Mouse (Mus musculus) liver, adult 2 months (tissue): ENCODE data around the gene Bcas3. TPM values are rescaled to one million over a fixed set of nuclear protein-coding genes. Genes with fewer than 3 reads are reported as not detected.

Experiments
- DNase-seq: peaks from one replicate; pipeline ENCODE4 v3.0.0-alpha.2; 2011; ENCODE audit warnings: low read depth, low spot score; ENCODE audit errors: extremely low read depth
- H3K27ac ChIP-seq: fragments of 200-500 bp; replicated peaks from 2 replicates; pipeline ENCODE4 v1.5.1; 2012; ENCODE audit warnings: low read depth, mild to moderate bottlenecking, control low read depth, inconsistent platforms, low read length; ENCODE audit not compliant: insufficient read depth
- H3K27me3 ChIP-seq: fragments of 200-500 bp; 2 replicates; pipeline ENCODE4 v1.6.1; 2012; ENCODE audit warnings: mild to moderate bottlenecking, moderate library complexity, low read length, inconsistent platforms; ENCODE audit not compliant: control insufficient read depth, insufficient read depth
- H3K36me3 ChIP-seq: fragments of 200-500 bp; 2 replicates; pipeline ENCODE4 v1.6.1; 2012; ENCODE audit warnings: low read length, inconsistent platforms; ENCODE audit not compliant: control insufficient read depth, insufficient read depth
- H3K4me1 ChIP-seq: fragments of 200-500 bp; 2 replicates; pipeline ENCODE4 v1.6.1; 2011; ENCODE audit warnings: low read length; ENCODE audit not compliant: control insufficient read depth, insufficient read depth
- H3K4me3 ChIP-seq: fragments of 200-500 bp; 2 replicates; pipeline ENCODE4 v1.5.1; 2011; ENCODE audit warnings: low read depth, mild to moderate bottlenecking, control low read depth, low read length, moderate library complexity; ENCODE audit not compliant: insufficient read depth
- H3K79me2 ChIP-seq: fragments of 200-500 bp; 2 replicates; pipeline ENCODE4 v1.6.1; 2012; ENCODE audit warnings: inconsistent platforms, mild to moderate bottlenecking, low read length, moderate library complexity; ENCODE audit not compliant: control insufficient read depth, insufficient read depth
- H3K9ac ChIP-seq: fragments of 200-500 bp; 2 replicates; pipeline ENCODE4 v1.6.1; 2012; ENCODE audit warnings: low read depth, mild to moderate bottlenecking, control low read depth, inconsistent platforms, low read length
- CTCF ChIP-seq: fragments of 200-500 bp; IDR thresholded peaks from 2 replicates; pipeline ENCODE4 v1.5.1; 2011; ENCODE audit warnings: low read depth, low read length, control low read depth
- POLR2A ChIP-seq: fragments of 200-500 bp; IDR thresholded peaks from 2 replicates; pipeline ENCODE4 v1.6.1; 2011; ENCODE audit warnings: low read length, control low read depth; ENCODE audit not compliant: insufficient read depth; ENCODE audit errors: extremely low read depth
- WGBS: fragments of 180-500 bp; shearing (Covaris S2); methylation state at CpG from one replicate; pipeline ENCODE4 v1.1.7; 2018; 5-methylcytosine and 5-hydroxymethylcytosine counted together
- polyA plus RNA-seq: library from polyadenylated mRNA; depleted of rRNA; stranded (reverse); fragments of >200 nt; gene quantifications from 2 replicates; pipeline ENCODE4 v1.2.3, GENCODE M21; 2012
- total RNA-seq: library from RNA; depleted of rRNA; stranded (reverse); fragments of >200 nt; gene quantifications from 2 replicates; pipeline ENCODE4 v1.2.3, GENCODE M21; 2014

The Bcas3 gene
- total and polyA plus RNA-seq, 2 experiments = 16.5 to 21.4 TPM

DNA sequence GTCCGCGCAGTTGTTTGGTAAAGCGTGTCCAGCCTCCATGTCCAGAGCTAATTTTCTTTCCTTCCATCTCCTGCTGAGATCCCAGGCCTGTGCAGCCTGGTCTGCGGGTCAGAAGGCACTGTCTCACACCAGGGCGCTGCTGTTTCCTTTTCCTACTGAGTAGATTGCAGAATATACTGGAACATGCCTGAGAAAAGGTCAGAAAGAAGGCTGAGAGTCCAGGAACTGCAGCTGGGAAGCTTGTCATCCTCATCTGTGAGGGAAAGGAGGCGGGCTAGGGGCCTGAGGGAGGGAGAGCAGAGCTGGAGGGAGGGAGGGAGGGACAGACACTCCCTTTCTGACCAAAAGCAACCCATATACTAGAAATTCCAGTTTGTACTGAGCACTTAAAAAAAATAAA lies 170.7 kb downstream of the Bcas3 start:
- peak; percentile 24 for DNase-seq
- WGBS = 71% methylated on average over 6 of the region's 6 CpGs
- Histone ChIP-seq H3K27me3 (no peaks in the 10 kb centered on the region), H3K9ac (no peak overlapping the region), H3K4me3 (no peak overlapping the region), H3K4me1 (peaks cover 2% of the 10 kb centered on the region; the same call in 1 of the 2 replicates), H3K27ac (peak overlapping the region; percentile 29), H3K36me3 (no peaks in the 10 kb centered on the region), H3K79me2 (no peaks in the 10 kb centered on the region)
- TF ChIP-seq CTCF (no peak), POLR2A (no peak)

DNA sequence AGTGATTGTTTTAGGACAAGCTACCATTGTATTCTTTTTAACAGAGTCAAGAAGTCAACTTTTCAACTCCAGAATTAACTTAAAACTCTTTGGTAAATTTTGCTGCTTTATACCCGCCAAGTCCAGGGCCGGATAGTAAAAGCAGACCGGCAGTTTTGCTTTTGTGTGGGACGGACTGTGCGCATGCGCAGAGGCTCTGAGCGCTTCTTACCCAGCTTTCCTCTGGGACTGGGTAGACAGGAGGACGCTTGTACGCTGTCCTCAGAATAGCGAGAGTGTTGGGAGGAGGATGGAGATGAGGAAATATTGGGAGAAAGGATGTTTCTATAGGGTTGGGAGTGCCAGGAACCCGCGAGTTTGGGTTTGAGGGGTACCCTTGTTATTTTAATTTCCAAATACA lies 171.2 kb downstream of the Bcas3 start:
- Histone ChIP-seq H3K27me3 (no peaks in the 10 kb centered on the region), H3K36me3 (no peaks in the 10 kb centered on the region), H3K4me1 (peaks cover 4% of the 10 kb centered on the region; the same call in 1 of the 2 replicates), H3K4me3 (no peak overlapping the region), H3K79me2 (no peaks in the 10 kb centered on the region), H3K27ac (peak overlapping the region; percentile 67), H3K9ac (no peak overlapping the region; the same call in 1 of the 2 replicates)
- 42% methylated on average over 12 of the region's 12 CpGs for WGBS
- TF ChIP-seq CTCF = no peak
- TF ChIP-seq POLR2A = no peak
- DNase-seq = peak; percentile 55

DNA sequence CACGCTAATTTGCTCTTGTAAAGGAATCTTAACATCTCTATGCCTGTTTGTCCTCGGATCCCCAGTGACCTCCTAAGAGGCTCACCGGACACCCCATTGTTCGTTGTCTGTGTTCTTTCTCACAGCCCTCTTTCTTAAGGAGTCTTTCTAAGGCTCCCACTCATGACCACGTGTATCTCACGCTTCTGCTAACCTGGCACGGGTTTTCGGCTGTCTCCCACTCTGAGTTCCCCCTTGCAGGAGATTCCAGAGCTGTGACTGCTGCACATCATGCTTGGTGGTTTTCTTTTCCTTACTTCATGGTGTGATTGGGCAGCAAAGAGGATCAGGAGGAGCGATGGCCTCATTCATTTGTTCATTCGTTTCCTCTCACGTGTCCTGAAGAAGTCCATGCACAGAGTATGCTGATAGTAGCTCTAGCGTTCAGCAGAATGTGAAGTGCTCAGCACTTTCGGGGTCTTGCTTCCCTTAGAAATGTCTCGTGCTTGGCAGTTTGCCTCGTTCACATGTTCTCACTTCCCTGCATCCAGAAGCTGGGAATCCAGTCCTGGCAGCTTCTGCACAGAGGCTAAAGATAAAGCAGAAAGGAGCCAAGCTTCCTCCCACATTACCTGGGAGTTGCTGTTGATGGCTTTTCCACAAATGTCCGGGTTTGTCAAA lies 172.0 kb downstream of the Bcas3 start:
- Histone ChIP-seq H3K4me3 (no peak overlapping the region), H3K27me3 (no peaks in the 10 kb centered on the region), H3K36me3 (no peaks in the 10 kb centered on the region), H3K4me1 (peaks cover 6% of the 10 kb centered on the region; the same call in 1 of the 2 replicates), H3K9ac (no peak overlapping the region), H3K79me2 (no peaks in the 10 kb centered on the region), H3K27ac (peak overlapping the region; percentile 96)
- 60% methylated on average over 16 of the region's 16 CpGs for WGBS
- DNase-seq = peak; percentile 54
- no peak for TF ChIP-seq POLR2A
- TF ChIP-seq CTCF = no peak

DNA sequence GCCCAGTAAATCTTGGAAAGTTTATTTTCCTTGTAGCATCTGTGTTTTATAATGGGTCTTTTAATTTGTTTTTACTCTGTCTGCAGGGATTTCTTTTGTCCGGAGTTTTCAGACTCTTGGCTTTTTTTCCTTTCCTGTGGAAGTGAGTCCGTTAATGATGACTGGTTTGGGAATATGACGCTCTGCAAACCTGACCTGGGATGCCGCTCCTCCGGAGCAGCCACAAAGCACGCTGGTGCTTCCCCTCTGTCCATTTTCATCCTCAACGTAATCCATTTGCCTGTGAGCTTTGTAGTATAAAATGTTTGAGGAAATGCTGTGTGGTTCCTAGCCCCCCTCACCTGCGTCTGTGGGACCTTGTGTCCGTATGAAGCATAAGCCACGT lies 172.5 kb downstream of the Bcas3 start:
- 71% methylated on average over 10 of the region's 10 CpGs for WGBS

DNA sequence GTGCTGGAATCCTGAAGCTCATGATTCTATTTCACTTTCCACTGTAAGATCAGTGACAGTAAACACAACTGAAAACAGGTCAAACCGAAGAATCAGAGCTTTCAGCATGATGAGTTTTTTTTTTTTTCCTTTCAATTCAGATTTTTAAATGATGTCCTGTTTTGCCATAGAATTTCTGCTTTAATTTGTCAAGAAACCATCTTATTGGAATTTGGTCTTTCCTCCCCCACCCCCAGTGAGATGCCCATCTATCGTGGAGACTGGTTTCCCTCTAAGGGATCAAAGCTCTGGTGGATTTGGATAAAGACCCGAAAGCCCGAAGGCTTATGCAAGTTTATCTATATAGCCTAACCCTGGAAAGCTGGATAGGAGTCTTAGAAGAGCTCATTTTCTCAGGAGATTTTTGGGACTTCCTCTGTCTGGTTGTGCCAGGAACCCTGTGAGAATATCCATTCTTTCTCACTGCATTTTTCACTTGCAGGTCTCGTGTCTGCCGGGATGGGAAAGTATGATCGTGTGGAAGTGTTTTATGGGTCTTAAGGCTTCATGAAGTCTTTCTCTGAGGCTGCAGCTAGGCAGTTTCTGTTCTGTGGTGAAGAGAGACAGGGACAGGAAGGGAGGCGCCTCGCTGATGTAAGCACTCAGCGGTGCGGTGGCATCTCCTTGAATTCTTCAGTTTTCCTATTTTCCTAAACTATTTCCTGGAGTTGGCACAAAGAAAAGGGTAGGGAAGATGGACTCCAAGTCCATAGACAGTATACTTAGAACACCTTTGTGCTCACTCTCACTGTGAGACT lies 173.2 kb downstream of the Bcas3 start:
- Histone ChIP-seq H3K36me3 (no peaks in the 10 kb centered on the region), H3K4me3 (no peak overlapping the region), H3K27ac (peak overlapping the region; percentile 96), H3K9ac (peak overlapping the region; percentile 29), H3K79me2 (no peaks in the 10 kb centered on the region), H3K27me3 (no peaks in the 10 kb centered on the region), H3K4me1 (peaks cover 4% of the 10 kb centered on the region; the same call in 1 of the 2 replicates)
- WGBS = 66% methylated on average over 11 of the region's 11 CpGs
- no peak for TF ChIP-seq POLR2A
- no peak for TF ChIP-seq CTCF
- no peak for DNase-seq

More for the DNA sequence above, 172.5 kb downstream of the Bcas3 start:
- no peak for TF ChIP-seq CTCF
- TF ChIP-seq POLR2A = no peak
- peak overlapping the region; percentile 96 for H3K27ac ChIP-seq
- peak overlapping the region; percentile 60 for H3K9ac ChIP-seq
- DNase-seq = no peak
- H3K27me3 ChIP-seq = no peaks in the 10 kb centered on the region
- no peaks in the 10 kb centered on the region for H3K36me3 ChIP-seq
- H3K4me3 ChIP-seq = no peak overlapping the region
- H3K4me1 ChIP-seq = peaks cover 4% of the 10 kb centered on the region; the same call in 1 of the 2 replicates
- H3K79me2 ChIP-seq = no peaks in the 10 kb centered on the region
